Mouse (Mus musculus): ENCODE results near the gene 2900026A02Rik. TPM values are rescaled to one million over a fixed set of nuclear protein-coding genes. Genes with fewer than 3 reads are reported as not detected.

2900026A02Rik gene
- total and polyA plus RNA-seq, 3 experiments, result not detected

DNA sequence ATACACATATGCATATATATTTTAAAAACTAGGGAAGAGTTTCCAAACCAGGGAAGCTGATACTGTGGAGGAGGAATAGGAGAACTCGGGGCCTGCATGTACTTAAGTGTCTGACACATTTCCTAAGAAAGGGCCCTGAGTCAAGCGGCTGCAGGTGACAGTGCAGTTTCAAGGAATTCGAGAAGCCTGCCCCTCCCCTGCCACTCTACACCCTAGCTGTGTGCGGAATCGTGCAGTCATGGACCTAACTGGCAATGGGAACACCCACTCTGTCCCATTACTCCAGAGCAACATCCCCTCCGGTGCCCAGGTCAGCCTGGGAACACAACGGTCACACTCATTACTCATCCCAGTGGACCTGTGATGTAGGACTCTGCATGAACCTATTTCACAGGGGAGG, 114.4 kb downstream of the 2900026A02Rik start:
- Histone ChIP-seq H3K9ac (ENCODE audit: control insufficient read depth, low read depth, low read length, poor library complexity, severe bottlenecking) (no peak overlapping the region), H3K9me3 (replicated peaks; ENCODE audit: insufficient read depth, low read length) (no peaks in the 10 kb centered on the region), H3K4me1 (ENCODE audit: control insufficient read depth in 1 of 2, insufficient read depth in 2 of 2, low read length in 2 of 2) (no peaks in the 10 kb centered on the region), H3K79me2 (ENCODE audit: control insufficient read depth, insufficient read depth, low read length, poor library complexity) (no peaks in the 10 kb centered on the region), H3K27me3 (ENCODE audit: control insufficient read depth in 1 of 2, insufficient read depth in 2 of 2, low read length in 2 of 2) (no peaks in the 10 kb centered on the region), H3K36me3 (ENCODE audit: control insufficient read depth in 1 of 2, insufficient read depth in 2 of 2, low read length in 2 of 2) (no peaks in the 10 kb centered on the region), H3K4me3 (ENCODE audit: control insufficient read depth in 1 of 2, insufficient read depth in 1 of 2, low read depth in 2 of 2, low read length in 2 of 2) (no peak overlapping the region), H3K27ac (ENCODE audit: control insufficient read depth, low read depth, low read length) (no peak overlapping the region)
- no peak for DNase-seq (ENCODE audit: low read depth, low spot score)
- TF ChIP-seq CHD2 (IDR thresholded peaks at IDR 0.05; ENCODE audit: low read length) (no peak), ZMIZ1 (IDR thresholded peaks at IDR 0.05; ENCODE audit: low read depth, low read length) (no peak), MYC (IDR thresholded peaks at IDR 0.05; ENCODE audit: low read depth, low read length) (no peak), ETS1 (IDR thresholded peaks at IDR 0.05; ENCODE audit: low read depth, low read length) (no peak), MAFK (IDR thresholded peaks at IDR 0.05; ENCODE audit: borderline replicate concordance, low read depth, low read length) (no peak)

DNA sequence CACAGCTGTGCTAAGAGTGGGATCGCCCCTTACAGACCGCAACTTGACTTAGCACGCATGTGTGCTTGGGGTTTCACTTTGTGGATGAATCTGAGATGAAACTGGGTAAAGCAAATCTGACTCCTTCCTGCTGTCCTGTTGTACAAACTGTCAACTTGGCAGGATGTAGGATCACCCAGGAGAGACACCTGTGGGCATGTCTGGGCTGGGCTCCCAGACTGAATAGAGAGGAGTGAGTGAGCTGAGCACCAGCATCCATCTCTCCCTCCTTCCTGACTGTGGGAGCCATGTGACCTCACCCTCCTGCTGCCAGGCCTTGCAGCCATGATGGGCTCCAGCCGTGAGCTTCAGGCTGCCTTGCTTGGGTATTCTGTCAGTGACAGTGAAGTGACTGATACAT, 115.6 kb downstream of the 2900026A02Rik start:
- Histone ChIP-seq H3K27ac (ENCODE audit: control insufficient read depth, low read depth, low read length) (no peak overlapping the region), H3K79me2 (ENCODE audit: control insufficient read depth, insufficient read depth, low read length, poor library complexity) (no peaks in the 10 kb centered on the region), H3K36me3 (ENCODE audit: control insufficient read depth in 1 of 2, insufficient read depth in 2 of 2, low read length in 2 of 2) (no peaks in the 10 kb centered on the region), H3K9ac (ENCODE audit: control insufficient read depth, low read depth, low read length, poor library complexity, severe bottlenecking) (no peak overlapping the region), H3K27me3 (ENCODE audit: control insufficient read depth in 1 of 2, insufficient read depth in 2 of 2, low read length in 2 of 2) (no peaks in the 10 kb centered on the region), H3K4me3 (ENCODE audit: control insufficient read depth in 1 of 2, insufficient read depth in 1 of 2, low read depth in 2 of 2, low read length in 2 of 2) (no peak overlapping the region), H3K9me3 (replicated peaks; ENCODE audit: insufficient read depth, low read length) (no peaks in the 10 kb centered on the region), H3K4me1 (ENCODE audit: control insufficient read depth in 1 of 2, insufficient read depth in 2 of 2, low read length in 2 of 2) (no peaks in the 10 kb centered on the region)
- TF ChIP-seq HCFC1 (IDR thresholded peaks at IDR 0.05; ENCODE audit: low read depth, low read length) (no peak), JUND (IDR thresholded peaks at IDR 0.05; ENCODE audit: low read depth, low read length) (no peak), ZMIZ1 (IDR thresholded peaks at IDR 0.05; ENCODE audit: low read depth, low read length) (no peak), CTCF (IDR thresholded peaks at IDR 0.05 in 2 of 3, conservative IDR thresholded peaks at IDR 0.05 in 1 of 3; ENCODE audit: control insufficient read depth in 1 of 3, insufficient read depth in 1 of 3, low read depth in 2 of 3, low read length in 3 of 3, poor library complexity in 1 of 3, severe bottlenecking in 1 of 3) (no peak), UBTF (IDR thresholded peaks at IDR 0.05; ENCODE audit: borderline replicate concordance, insufficient read depth, low read depth, low read length) (no peak), USF1 (IDR thresholded peaks at IDR 0.05; ENCODE audit: low read depth, low read length) (no peak), KAT2A (conservative IDR thresholded peaks at IDR 0.05; ENCODE audit: low read depth, low read length) (no peak), POLR2AphosphoS2 (IDR thresholded peaks at IDR 0.05; ENCODE audit: low read length) (no peak), RCOR1 (IDR thresholded peaks at IDR 0.05; ENCODE audit: low read depth, low read length) (no peak), ETS1 (IDR thresholded peaks at IDR 0.05; ENCODE audit: low read depth, low read length) (no peak), ZKSCAN1 (IDR thresholded peaks at IDR 0.05; ENCODE audit: low read depth, low read length) (no peak), TCF12 (IDR thresholded peaks at IDR 0.05; ENCODE audit: low read depth, low read length) (no peak), ZC3H11A (IDR thresholded peaks at IDR 0.05; ENCODE audit: low read depth, low read length) (no peak), POLR2AphosphoS5 (IDR thresholded peaks at IDR 0.05; ENCODE audit: borderline replicate concordance, low read depth, low read length) (no peak), ZNF384 (IDR thresholded peaks at IDR 0.05; ENCODE audit: low read depth, low read length) (no peak), POLR2A (IDR thresholded peaks at IDR 0.05; ENCODE audit: control insufficient read depth in 1 of 2, insufficient read depth in 1 of 2, low read depth in 1 of 2, low read length in 2 of 2, poor library complexity in 1 of 2) (no peak), MXI1 (IDR thresholded peaks at IDR 0.05; ENCODE audit: low read depth, low read length) (no peak), MAZ (IDR thresholded peaks at IDR 0.05; ENCODE audit: low read depth, low read length) (no peak), GABPA (IDR thresholded peaks at IDR 0.05; ENCODE audit: low read depth, low read length) (no peak)
- no peak for DNase-seq (ENCODE audit: low read depth, low spot score)
